Comparison of ENCODE assay signal across 23 mouse cellular contexts in genomic region chr8:70654121-70654520, GRCm38 (mm10). TPM values are rescaled to one million over a fixed set of nuclear protein-coding genes. Genes with fewer than 3 reads are reported as not detected.
DNase-seq lines count a peak whose midpoint lies in the region; ATAC-seq and TF ChIP-seq lines count a peak whose summit lies in the region.
"Had no signal": no experiment of that assay in that cellular context is flagged by ENCODE, and none has a peak within 500 bp of the region (broad histone marks: within the 10 kb centered on the region; RNA-seq: fewer than 3 reads in every experiment).

No protein-coding gene starts in this region.

- H3K79me2 ChIP-seq in liver, adult 2 months (ENCODE audit: control insufficient read depth, insufficient read depth, low read length), result peaks cover 19% of the 10 kb centered on the region; the same call in 1 of the 2 replicates

- H3K36me3 ChIP-seq in liver, adult 2 months (ENCODE audit: control insufficient read depth, insufficient read depth, low read length), result peaks cover 37% of the 10 kb centered on the region
- H3K36me3 ChIP-seq in neural tube, embryonic 13.5 days, result peaks cover 56% of the 10 kb centered on the region
- H3K36me3 ChIP-seq in neural tube, embryonic 15.5 days, result peaks cover 35% of the 10 kb centered on the region

- no peaks in the 10 kb centered on the region for H3K27me3 ChIP-seq in liver, adult 2 months (ENCODE audit: control insufficient read depth, insufficient read depth, low read length)
- no peaks in the 10 kb centered on the region for H3K27me3 ChIP-seq in neural tube, embryonic 13.5 days
- no peaks in the 10 kb centered on the region for H3K27me3 ChIP-seq in neural tube, embryonic 15.5 days (replicated peaks)
- H3K27me3 ChIP-seq: embryonic facial prominence, embryonic 15.5 days; heart, embryonic 12.5 days; limb, embryonic 13.5 days had no signal

- 29% methylated on average over 1 of the region's 1 CpGs for WGBS in liver, adult 2 months
- WGBS in neural tube, embryonic 13.5 days, result 51% methylated on average over 1 of the region's 1 CpGs
- WGBS in neural tube, embryonic 15.5 days, result 59% methylated on average over 1 of the region's 1 CpGs

- ATAC-seq in neural tube, embryonic 13.5 days (ENCODE audit: low read depth), result no peak
- no peak for ATAC-seq in neural tube, embryonic 15.5 days (ENCODE audit: low FRiP score)
- ATAC-seq in monocyte, adult 5-6 weeks (replicated peaks; ENCODE audit: insufficient number of reproducible peaks, low FRiP score, low TSS enrichment, poor library complexity, severe bottlenecking), result peak; percentile 40; the same call in 1 of the 2 replicates

- TF ChIP-seq CTCF in liver, adult 2 months (IDR thresholded peaks at IDR 0.05; ENCODE audit: low read depth, low read length), result no peak
- TF ChIP-seq CTCF in bone marrow macrophage, adult 2 months (IDR thresholded peaks at IDR 0.05; ENCODE audit: low read depth, low read length), result no peak

- no peak overlapping the region for H3K4me3 ChIP-seq in liver, adult 2 months (ENCODE audit: insufficient read depth, low read depth, low read length)
- H3K4me3 ChIP-seq in neural tube, embryonic 13.5 days, result no peak overlapping the region
- H3K4me3 ChIP-seq in neural tube, embryonic 15.5 days (replicated peaks), result no peak overlapping the region
- H3K4me3 ChIP-seq in bone marrow macrophage, adult 2 months (ENCODE audit: insufficient read depth, low read length), result no peak overlapping the region
- H3K4me3 ChIP-seq: embryonic facial prominence, embryonic 15.5 days; gastrocnemius, adult 2 months; heart, embryonic 12.5 days; limb, embryonic 13.5 days had no signal

- H3K4me2 ChIP-seq in neural tube, embryonic 13.5 days, result peak overlapping the region; percentile 21; the same call in 1 of the 2 replicates
- no peak overlapping the region for H3K4me2 ChIP-seq in neural tube, embryonic 15.5 days
- H3K4me2 ChIP-seq: embryonic facial prominence, embryonic 15.5 days; heart, embryonic 12.5 days; limb, embryonic 13.5 days had no signal

- 0 out of 2 replicates have a peak overlapping the region, but pooled peaks have one; percentile 18 for H3K9ac ChIP-seq in liver, adult 2 months (ENCODE audit: low read depth, low read length)
- H3K9ac ChIP-seq in neural tube, embryonic 13.5 days, result no peak overlapping the region
- no peak overlapping the region for H3K9ac ChIP-seq in neural tube, embryonic 15.5 days (replicated peaks)
- H3K9ac ChIP-seq: embryonic facial prominence, embryonic 15.5 days; heart, embryonic 12.5 days; limb, embryonic 13.5 days had no signal

- peaks cover 28% of the 10 kb centered on the region for H3K4me1 ChIP-seq in liver, adult 2 months (ENCODE audit: control insufficient read depth, insufficient read depth, low read length)
- peaks cover 90% of the 10 kb centered on the region for H3K4me1 ChIP-seq in neural tube, embryonic 13.5 days (replicated peaks)
- H3K4me1 ChIP-seq in neural tube, embryonic 15.5 days, result peaks cover 44% of the 10 kb centered on the region
- H3K4me1 ChIP-seq in bone marrow macrophage, adult 2 months (ENCODE audit: control insufficient read depth, insufficient read depth, low read length), result peaks cover 45% of the 10 kb centered on the region

- no peak for TF ChIP-seq POLR2A in liver, adult 2 months (IDR thresholded peaks at IDR 0.05; ENCODE audit: extremely low read depth, insufficient read depth, low read length)
- TF ChIP-seq POLR2A in bone marrow macrophage, adult 2 months (IDR thresholded peaks at IDR 0.05; ENCODE audit: borderline replicate concordance, low read depth, low read length), result no peak

- H3K27ac ChIP-seq in liver, adult 2 months (replicated peaks; ENCODE audit: insufficient read depth, low read depth, low read length), result no peak overlapping the region; the same call in 1 of the 2 replicates
- H3K27ac ChIP-seq in neural tube, embryonic 13.5 days (replicated peaks), result peak overlapping the region; percentile 92
- no peak overlapping the region for H3K27ac ChIP-seq in neural tube, embryonic 15.5 days (replicated peaks)
- peak overlapping the region; percentile 66 for H3K27ac ChIP-seq in bone marrow macrophage, adult 2 months (ENCODE audit: insufficient read depth, low read depth, low read length)
- H3K27ac ChIP-seq: embryonic facial prominence, embryonic 15.5 days; gastrocnemius, adult 2 months; limb, embryonic 13.5 days had no signal

- H3K9me3 ChIP-seq in neural tube, embryonic 13.5 days, result no peaks in the 10 kb centered on the region
- H3K9me3 ChIP-seq in neural tube, embryonic 15.5 days (replicated peaks), result no peaks in the 10 kb centered on the region
- H3K9me3 ChIP-seq: embryonic facial prominence, embryonic 15.5 days; heart, embryonic 12.5 days; limb, embryonic 13.5 days had no signal

- no peak for DNase-seq in liver, adult 2 months (ENCODE audit: extremely low read depth, low read depth, low spot score)
- no peak for DNase-seq in liver
- DNase-seq in embryo, embryonic 10.5 days (ENCODE audit: low spot score), result no peak
- DNase-seq: adrenal gland, postnatal 14 days; cerebellum, adult 11-12 months; cerebellum, postnatal 14 days; embryo, embryonic 11 days; gastrocnemius, adult 2 months; heart, postnatal 14 days; kidney, adult 2 months; kidney, postnatal 10 days; lung, postnatal 14 days; thymus, adult 2 months had no signal

RNA-seq across cellular contexts. Expression of gene Pgpep1, which starts 6.1 kb away (rescaled TPM):
- total RNA-seq in liver, adult 2 months (2014; rRNA removed), result 39.1 and 42.6 TPM in 2 replicates
- polyA plus RNA-seq in liver, adult 2 months (2012; rRNA removed), result 91.3 and 117 TPM in 2 replicates
- polyA plus RNA-seq in neural tube, embryonic 13.5 days (2015; fragmentation: Nextera tagmentation; extraction: Ambion mirVana), result 102 and 108 TPM in 2 replicates
- polyA plus RNA-seq in neural tube, embryonic 15.5 days (2015; fragmentation: Nextera tagmentation; extraction: Ambion mirVana), result 78.6 TPM in 2 replicates
- 33.0 and 35.2 TPM in 2 replicates for polyA plus RNA-seq in bone marrow macrophage, adult 2 months (2012; ENCODE audit: insufficient read depth, insufficient read length, missing spikeins)
- 2.3 to 4.9 TPM (median 3.3 TPM) in 3 replicates for total RNA-seq in monocyte, adult 5-6 weeks (2017)

RNA-seq across cellular contexts. Expression of gene Lsm4, which starts 18.9 kb away (rescaled TPM):
- total RNA-seq in liver, adult 2 months (2014; rRNA removed), result 30.8 and 35.4 TPM in 2 replicates
- polyA plus RNA-seq in liver, adult 2 months (2012; rRNA removed), result 35.4 and 51.8 TPM in 2 replicates
- 214 and 215 TPM in 2 replicates for polyA plus RNA-seq in neural tube, embryonic 13.5 days (2015; fragmentation: Nextera tagmentation; extraction: Ambion mirVana)
- 191 and 206 TPM in 2 replicates for polyA plus RNA-seq in neural tube, embryonic 15.5 days (2015; fragmentation: Nextera tagmentation; extraction: Ambion mirVana)
- 62.3 and 65.9 TPM in 2 replicates for polyA plus RNA-seq in bone marrow macrophage, adult 2 months (2012; ENCODE audit: insufficient read depth, insufficient read length, missing spikeins)
- total RNA-seq in monocyte, adult 5-6 weeks (2017), result 69.1 to 93.3 TPM (median 80.9 TPM) in 3 replicates

RNA-seq across cellular contexts. Expression of gene Gdf15, which starts 21.9 kb away (rescaled TPM):
- total RNA-seq in liver, adult 2 months (2014; rRNA removed), result 5.8 and 12.6 TPM in 2 replicates
- 23.8 and 27.7 TPM in 2 replicates for polyA plus RNA-seq in liver, adult 2 months (2012; rRNA removed)
- polyA plus RNA-seq in neural tube, embryonic 13.5 days (2015; fragmentation: Nextera tagmentation; extraction: Ambion mirVana), result not detected in 2 replicates
- polyA plus RNA-seq in neural tube, embryonic 15.5 days (2015; fragmentation: Nextera tagmentation; extraction: Ambion mirVana), result 0.22 TPM in 2 replicates
- 3.3 and 4.9 TPM in 2 replicates for polyA plus RNA-seq in bone marrow macrophage, adult 2 months (2012; ENCODE audit: insufficient read depth, insufficient read length, missing spikeins)
- 0.19 to 3.8 TPM in 2 of 3 replicates, not detected in the other for total RNA-seq in monocyte, adult 5-6 weeks (2017)
- total RNA-seq: layer of hippocampus, adult 18-20 months; left cerebral cortex, postnatal 14 days; megakaryocyte-erythroid progenitor cell, adult 5-6 weeks had no signal
- polyA plus RNA-seq: limb, embryonic 13.5 days had no signal

RNA-seq across cellular contexts. Expression of gene Lrrc25, which starts 38.2 kb away (rescaled TPM):
- 1.4 and 2.3 TPM in 2 replicates for total RNA-seq in liver, adult 2 months (2014; rRNA removed)
- polyA plus RNA-seq in liver, adult 2 months (2012; rRNA removed), result 2.5 and 7.0 TPM in 2 replicates
- polyA plus RNA-seq in neural tube, embryonic 13.5 days (2015; fragmentation: Nextera tagmentation; extraction: Ambion mirVana), result 1.5 and 1.8 TPM in 2 replicates
- polyA plus RNA-seq in neural tube, embryonic 15.5 days (2015; fragmentation: Nextera tagmentation; extraction: Ambion mirVana), result 1.5 and 2.6 TPM in 2 replicates
- 185 and 197 TPM in 2 replicates for polyA plus RNA-seq in bone marrow macrophage, adult 2 months (2012; ENCODE audit: insufficient read depth, insufficient read length, missing spikeins)
- total RNA-seq in monocyte, adult 5-6 weeks (2017), result 28.5 to 42.6 TPM (median 42.2 TPM) in 3 replicates

RNA-seq across cellular contexts. Expression of gene Jund, which starts 44.6 kb away (rescaled TPM):
- total RNA-seq in liver, adult 2 months (2014; rRNA removed), result 26.6 and 36.6 TPM in 2 replicates
- polyA plus RNA-seq in liver, adult 2 months (2012; rRNA removed), result 111 and 120 TPM in 2 replicates
- polyA plus RNA-seq in neural tube, embryonic 13.5 days (2015; fragmentation: Nextera tagmentation; extraction: Ambion mirVana), result 108 and 112 TPM in 2 replicates
- polyA plus RNA-seq in neural tube, embryonic 15.5 days (2015; fragmentation: Nextera tagmentation; extraction: Ambion mirVana), result 73.7 and 82.7 TPM in 2 replicates
- polyA plus RNA-seq in bone marrow macrophage, adult 2 months (2012; ENCODE audit: insufficient read depth, insufficient read length, missing spikeins), result 102 and 111 TPM in 2 replicates
- total RNA-seq in monocyte, adult 5-6 weeks (2017), result 131 to 182 TPM (median 168 TPM) in 3 replicates

Comparison
In these comparisons a context has a peak if more than half of its experiments do, and no peak if none do; other contexts are left out.
1. H3K27ac ChIP-seq: peak in neural tube, embryonic 13.5 days (single experiment) and bone marrow macrophage, adult 2 months (single experiment); none in liver, adult 2 months (single experiment) and neural tube, embryonic 15.5 days (single experiment).